Mouse (Mus musculus) megakaryocyte progenitor cell, adult 5-6 weeks (primary cell): Measurements from ENCODE around the gene Cct5. TPM values are rescaled to one million over a fixed set of nuclear protein-coding genes. Genes with fewer than 3 reads are reported as not detected.
A peak's percentile ranks its signal among the peaks of the same experiment; 100 is the strongest.

Experiments
- ATAC-seq: replicated peaks from 2 replicates; pipeline ENCODE4 v1.8.0; 2016; ENCODE audit warnings: mild to moderate bottlenecking, moderate TSS enrichment, inconsistent platforms; ENCODE audit not compliant: poor library complexity
- total RNA-seq, 2 experiments: library from RNA; stranded (forward) in 1 of 2; stranded (reverse) in 1 of 2; fragments of 157-497, 149-512 nt in 1 of 2; fragments of 200-1000 nt in 1 of 2; gene quantifications; 2 replicates each; pipeline versions ENCODE4 v1.2.3 to v1.2.4; 2015 to 2017

The Cct5 gene
- total RNA-seq (2015): 536 and 576 TPM in 2 replicates
- total RNA-seq (2017): 522 and 555 TPM in 2 replicates

GRCm38 (mm10) chr15:31601646-31602374 is at the start of gene Cct5, which contains the start of gene Fam173b:
Cct5 (minus strand) TSS chr15:31601804.
Fam173b (plus strand) TSS chr15:31601852.
- ATAC-seq: peak; percentile 81

- ATAC-seq: no peak
These were observed 49.2 kb upstream of the Cct5 start for GRCm38 (mm10) chr15:31650821-31651220.

GRCm38 (mm10) chr15:31649691-31650090 is 48.1 kb upstream of the Cct5 start:
- ATAC-seq: peak; percentile 46; the same call in 1 of the 2 replicates

- 0 out of 2 replicates have a peak, but pooled peaks have one; percentile 39 for ATAC-seq
These were observed 46.4 kb upstream of the Cct5 start for GRCm38 (mm10) chr15:31647851-31648569.

GRCm38 (mm10) chr15:31647225-31647624 is 45.6 kb upstream of the Cct5 start:
- no peak for ATAC-seq

- no peak for ATAC-seq
These were observed 34.5 kb upstream of the Cct5 start for GRCm38 (mm10) chr15:31636091-31636595.

- no peak for ATAC-seq
These were observed 33.0 kb upstream of the Cct5 start for GRCm38 (mm10) chr15:31634582-31634981.

- no peak for ATAC-seq
These were observed 30.9 kb upstream of the Cct5 start for GRCm38 (mm10) chr15:31632478-31632877.

GRCm38 (mm10) chr15:31631396-31631858 is 29.8 kb upstream of the Cct5 start:
- no peak for ATAC-seq

- ATAC-seq: no peak
These were observed 28.0 kb upstream of the Cct5 start for GRCm38 (mm10) chr15:31629556-31629955.

- no peak for ATAC-seq
These were observed 26.6 kb upstream of the Cct5 start for GRCm38 (mm10) chr15:31628180-31628579.

- ATAC-seq: peak; percentile 20; the same call in 1 of the 2 replicates
These were observed 25.9 kb upstream of the Cct5 start for GRCm38 (mm10) chr15:31627277-31628154.

- no peak for ATAC-seq
These were observed 17.9 kb upstream of the Cct5 start for GRCm38 (mm10) chr15:31619521-31619920.

GRCm38 (mm10) chr15:31617261-31617660 is 15.7 kb upstream of the Cct5 start:
- no peak for ATAC-seq

GRCm38 (mm10) chr15:31614666-31615065 is 13.1 kb upstream of the Cct5 start:
- no peak for ATAC-seq

- 0 out of 2 replicates have a peak, but pooled peaks have one; percentile 29 for ATAC-seq
These were observed 12.3 kb upstream of the Cct5 start for GRCm38 (mm10) chr15:31613826-31614453.

- no peak for ATAC-seq
These were observed 10.4 kb upstream of the Cct5 start for GRCm38 (mm10) chr15:31611976-31612375.

- ATAC-seq: 0 out of 2 replicates have a peak, but pooled peaks have one; percentile 46
These were observed 9.4 kb upstream of the Cct5 start for GRCm38 (mm10) chr15:31611027-31611426.

- ATAC-seq: no peak
These were observed 5.2 kb upstream of the Cct5 start for GRCm38 (mm10) chr15:31606821-31607220.

- ATAC-seq: no peak
These were observed 1.5 kb upstream of the Cct5 start for GRCm38 (mm10) chr15:31603113-31603512.
